Mouse (Mus musculus) ES-Bruce4 (cell line): ENCODE data around the gene Nudt16. TPM values are rescaled to one million over a fixed set of nuclear protein-coding genes. Genes with fewer than 3 reads are reported as not detected.

Source experiments
- H3K27ac ChIP-seq: 2 replicates; pipeline ENCODE4 v1.5.1; 2012; ENCODE audit warnings: low read length, inconsistent platforms; ENCODE audit not compliant: insufficient read depth
- H3K27me3 ChIP-seq: 2 replicates; pipeline ENCODE4 v1.6.1; 2012; ENCODE audit warnings: mild to moderate bottlenecking, low read length, inconsistent platforms; ENCODE audit not compliant: control insufficient read depth, poor library complexity, insufficient read depth, severe bottlenecking
- H3K36me3 ChIP-seq: 2 replicates; pipeline ENCODE4 v1.6.1; 2012; ENCODE audit warnings: inconsistent platforms, mild to moderate bottlenecking, low read length, moderate library complexity; ENCODE audit not compliant: control insufficient read depth, poor library complexity, insufficient read depth, severe bottlenecking
- H3K4me1 ChIP-seq: one replicate; pipeline ENCODE4 v1.8.1; 2011; ENCODE audit warnings: low read length; ENCODE audit not compliant: control insufficient read depth, insufficient read depth
- H3K4me3 ChIP-seq: 2 replicates; pipeline ENCODE4 v1.5.1; 2011; ENCODE audit warnings: low read depth, mild to moderate bottlenecking, low read length
- H3K9ac ChIP-seq: 2 replicates; pipeline ENCODE4 v1.6.1; 2012; ENCODE audit warnings: low read depth, mild to moderate bottlenecking, inconsistent platforms; ENCODE audit not compliant: poor library complexity, severe bottlenecking
- H3K9me3 ChIP-seq: replicated peaks from 2 replicates; pipeline ENCODE4 v1.6.1; 2012; ENCODE audit warnings: mild to moderate bottlenecking, low read length, inconsistent platforms; ENCODE audit not compliant: control insufficient read depth, poor library complexity, insufficient read depth, severe bottlenecking
- CTCF ChIP-seq: IDR thresholded peaks from one replicate; pipeline ENCODE4 v1.8.1; 2011; ENCODE audit warnings: low read depth, low read length
- EP300 ChIP-seq: IDR thresholded peaks from 2 replicates; pipeline ENCODE4 v1.6.1; 2011; ENCODE audit warnings: low read depth, low read length; ENCODE audit not compliant: insufficient read depth
- POLR2A ChIP-seq: IDR thresholded peaks from one replicate; pipeline ENCODE4 v1.8.1; 2011; ENCODE audit warnings: low read length; ENCODE audit not compliant: insufficient read depth
- polyA plus RNA-seq: library from polyadenylated mRNA; stranded (reverse); fragments of >200 nt; gene quantifications from 2 replicates; pipeline ENCODE4 v1.2.4, GENCODE M21; 2011; ENCODE audit warnings: low read depth; ENCODE audit not compliant: missing spikeins, insufficient read depth, insufficient read length

Nudt16 gene
- 4.5 and 5.9 TPM in 2 replicates for polyA plus RNA-seq

GRCm38 (mm10) chr9:105131253-105132001 lies at the start of gene Nudt16:
Gene Nudt16, minus strand, starts transcription at chr9:105131824.
- H3K27ac ChIP-seq, result peak within 1 kb of the TSS; percentile 32; the same call in 1 of the 2 replicates

GRCm38 (mm10) chr9:105144992-105145391 lies 13.4 kb upstream of the Nudt16 start, which contains the start of gene 1700080E11Rik:
Gene 1700080E11Rik, minus strand, starts transcription at chr9:105145092.
- Histone ChIP-seq H3K4me3 (no peak within 1 kb of the TSS), H3K9ac (no peak within 1 kb of the TSS), H3K9me3 (no peaks in the 10 kb centered on the region), H3K27me3 (no peaks in the 10 kb centered on the region), H3K4me1 (no peaks in the 10 kb centered on the region), H3K36me3 (no peaks in the 10 kb centered on the region), H3K27ac (no peak within 1 kb of the TSS)
- no peak for TF ChIP-seq POLR2A
- TF ChIP-seq EP300, result no peak
- no peak for TF ChIP-seq CTCF

More at GRCm38 (mm10) chr9:105131253-105132001, at the start of gene Nudt16:
- Histone ChIP-seq H3K4me3 (peak within 1 kb of the TSS; percentile 79), H3K27me3 (peaks cover 1% of the 10 kb centered on the region; the same call in 1 of the 2 replicates), H3K4me1 (no peaks in the 10 kb centered on the region), H3K9me3 (no peaks in the 10 kb centered on the region), H3K36me3 (no peaks in the 10 kb centered on the region), H3K9ac (peak within 1 kb of the TSS; percentile 55)
- TF ChIP-seq EP300 (no peak), CTCF (no peak), POLR2A (no peak)

- H3K27me3 ChIP-seq, result no peaks in the 10 kb centered on the region
- H3K36me3 ChIP-seq, result no peaks in the 10 kb centered on the region
- no peaks in the 10 kb centered on the region for H3K9me3 ChIP-seq
- no peak for TF ChIP-seq POLR2A
- no peak for TF ChIP-seq EP300
- TF ChIP-seq CTCF, result no peak
- no peak overlapping the region for H3K4me3 ChIP-seq
- no peaks in the 10 kb centered on the region for H3K4me1 ChIP-seq
- H3K9ac ChIP-seq, result no peak overlapping the region
- no peak overlapping the region for H3K27ac ChIP-seq
Measured at GRCm38 (mm10) chr9:105139204-105139603, 7.6 kb upstream of the Nudt16 start.

- no peaks in the 10 kb centered on the region for H3K36me3 ChIP-seq
- H3K4me1 ChIP-seq, result no peaks in the 10 kb centered on the region
- H3K27me3 ChIP-seq, result peaks cover 1% of the 10 kb centered on the region; the same call in 1 of the 2 replicates
- H3K9me3 ChIP-seq, result no peaks in the 10 kb centered on the region
- no peak overlapping the region for H3K27ac ChIP-seq
- TF ChIP-seq CTCF, result no peak
- TF ChIP-seq POLR2A, result no peak
- TF ChIP-seq EP300, result no peak
- no peak overlapping the region for H3K4me3 ChIP-seq
- no peak overlapping the region for H3K9ac ChIP-seq
Measured at GRCm38 (mm10) chr9:105136404-105136803, 4.8 kb upstream of the Nudt16 start.

GRCm38 (mm10) chr9:105134536-105134935 lies 2.9 kb upstream of the Nudt16 start:
- peaks cover 1% of the 10 kb centered on the region; the same call in 1 of the 2 replicates for H3K27me3 ChIP-seq
- H3K4me3 ChIP-seq, result no peak overlapping the region
- no peaks in the 10 kb centered on the region for H3K9me3 ChIP-seq
- H3K36me3 ChIP-seq, result no peaks in the 10 kb centered on the region
- no peaks in the 10 kb centered on the region for H3K4me1 ChIP-seq
- TF ChIP-seq EP300, result no peak
- TF ChIP-seq POLR2A, result no peak
- TF ChIP-seq CTCF, result no peak
- no peak overlapping the region for H3K27ac ChIP-seq
- no peak overlapping the region for H3K9ac ChIP-seq

GRCm38 (mm10) chr9:105132002-105132367 lies 361 bp upstream of the Nudt16 start:
- TF ChIP-seq CTCF, result no peak
- TF ChIP-seq EP300, result no peak
- TF ChIP-seq POLR2A, result no peak
- peak overlapping the region; percentile 55; the same call in 1 of the 2 replicates for H3K9ac ChIP-seq
- H3K9me3 ChIP-seq, result no peaks in the 10 kb centered on the region
- H3K36me3 ChIP-seq, result no peaks in the 10 kb centered on the region
- peaks cover 1% of the 10 kb centered on the region; the same call in 1 of the 2 replicates for H3K27me3 ChIP-seq
- peak overlapping the region; percentile 32; the same call in 1 of the 2 replicates for H3K27ac ChIP-seq
- H3K4me1 ChIP-seq, result no peaks in the 10 kb centered on the region
- H3K4me3 ChIP-seq, result no peak overlapping the region; the same call in 1 of the 2 replicates
